Mouse (Mus musculus) neural tube, postnatal 0 days (tissue): ENCODE results near the gene Trap1a. TPM values are rescaled to one million over a fixed set of nuclear protein-coding genes. Genes with fewer than 3 reads are reported as not detected.

Experiments
- polyA plus RNA-seq: library from polyadenylated mRNA; unstranded; fragments of >200 nt; fragmentation: Nextera tagmentation; extraction: Ambion mirVana; gene quantifications from 2 replicates; pipeline ENCODE4 v1.2.1, GENCODE M21; 2015

Gene Trap1a
- not detected in 2 replicates for polyA plus RNA-seq

DNA sequence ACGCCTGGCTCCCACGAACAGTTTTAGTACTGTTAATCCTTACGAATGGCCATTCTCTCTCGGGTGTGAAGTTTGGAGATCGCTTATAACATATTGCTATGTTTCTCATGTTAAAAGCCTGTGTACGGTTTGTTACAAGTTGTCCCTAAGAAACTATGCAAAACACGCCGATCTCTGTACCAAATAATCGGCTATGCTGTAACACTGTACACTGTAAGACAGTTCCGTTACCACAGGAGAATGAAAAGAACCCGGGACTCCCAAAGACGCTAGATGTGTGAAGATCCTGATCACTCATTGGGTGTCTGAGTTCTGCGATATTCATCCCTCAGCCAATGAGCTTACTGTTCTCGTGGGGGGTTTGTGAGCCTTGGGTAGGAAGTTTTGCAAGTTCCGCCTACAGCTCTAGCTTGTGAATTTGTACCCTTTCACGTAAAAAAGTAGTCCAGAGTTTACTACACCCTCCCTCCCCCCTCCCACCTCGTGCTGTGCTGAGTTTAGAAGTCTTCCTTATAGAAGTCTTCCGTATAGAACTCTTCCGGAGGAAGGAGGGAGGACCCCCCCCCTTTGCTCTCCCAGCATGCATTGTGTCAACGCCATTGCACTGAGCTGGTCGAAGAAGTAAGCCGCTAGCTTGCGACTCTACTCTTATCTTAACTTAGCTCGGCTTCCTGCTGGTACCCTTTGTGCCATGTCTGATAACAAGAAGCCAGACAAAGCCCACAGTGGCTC, at the start of gene Trap1a:
Trap1a (plus strand) TSS at position 421 of the 732 bp plus-strand sequence.

Other genes starting within 250 kb of the Trap1a start
- not detected in 2 replicates for gene Serpina7, start 248.4 kb upstream of the Trap1a start, polyA plus RNA-seq
- not detected in 2 replicates for gene 4930513O06Rik, start 247.4 kb upstream of the Trap1a start, polyA plus RNA-seq
- gene 4933428M09Rik, start 154.5 kb upstream of the Trap1a start, polyA plus RNA-seq = not detected in 2 replicates
- 12.3 and 12.4 TPM in 2 replicates for gene Mum1l1, start 123.6 kb upstream of the Trap1a start, polyA plus RNA-seq
- 0.48 and 0.52 TPM in 2 replicates for gene D330045A20Rik, start 146.7 kb downstream of the Trap1a start, polyA plus RNA-seq
- gene Rnf128, start 229.6 kb downstream of the Trap1a start, polyA plus RNA-seq = 10.4 and 10.9 TPM in 2 replicates